Mouse (Mus musculus) lung, postnatal 0 days (tissue): ENCODE measurements around the gene Rhobtb1. TPM values are rescaled to one million over a fixed set of nuclear protein-coding genes. Genes with fewer than 3 reads are reported as not detected.
A peak's percentile ranks its signal among the peaks of the same experiment; 100 is the strongest.

Source experiments
- ATAC-seq: fragments of 200-750 bp; cut with Nextera tagmentation; 2 replicates; pipeline ENCODE4 v1.8.0; 2017; ENCODE audit warnings: moderate library complexity
- DNase-seq: peaks from one replicate; pipeline ENCODE4 v3.0.0-alpha.2; 2016; ENCODE audit warnings: low spot score
- H3K27ac ChIP-seq: fragments of 300-500 bp; sonication (generic); 2 replicates; pipeline ENCODE4 v1.5.1; 2014; ENCODE audit warnings: antibody characterized with exemption, mild to moderate bottlenecking, low read length, mixed read lengths
- H3K27me3 ChIP-seq: fragments of 300-500 bp; sonication (generic); replicated peaks from 2 replicates; pipeline ENCODE4 v1.6.1; 2014; ENCODE audit warnings: low read length, mixed read lengths; ENCODE audit not compliant: insufficient read depth
- H3K36me3 ChIP-seq: fragments of 300-500 bp; sonication (generic); 2 replicates; pipeline ENCODE4 v1.6.1; 2014; ENCODE audit warnings: low read length, mixed read lengths; ENCODE audit not compliant: insufficient read depth
- H3K4me1 ChIP-seq: fragments of 300-500 bp; sonication (generic); 2 replicates; pipeline ENCODE4 v1.6.1; 2014; ENCODE audit warnings: antibody characterized with exemption, low read depth, low read length, mixed read lengths; ENCODE audit not compliant: insufficient read depth
- H3K4me2 ChIP-seq: fragments of 300-500 bp; sonication (generic); replicated peaks from 2 replicates; pipeline ENCODE4 v1.6.1; 2014; ENCODE audit warnings: low read depth, mild to moderate bottlenecking, low read length, moderate library complexity, mixed read lengths
- H3K4me3 ChIP-seq: fragments of 300-500 bp; sonication (generic); 2 replicates; pipeline ENCODE4 v1.5.1; 2014; ENCODE audit warnings: low read depth, low read length
- H3K9ac ChIP-seq: fragments of 300-500 bp; sonication (generic); replicated peaks from 2 replicates; pipeline ENCODE4 v1.6.1; 2014; ENCODE audit warnings: low read depth, mild to moderate bottlenecking
- H3K9me3 ChIP-seq: fragments of 300-500 bp; sonication (generic); 2 replicates; pipeline ENCODE4 v1.6.1; 2016; ENCODE audit warnings: low read length, mixed read lengths
- CTCF ChIP-seq: IDR thresholded peaks from 2 replicates; pipeline ENCODE4 v1.5.1; 2016; ENCODE audit warnings: antibody characterized with exemption, mild to moderate bottlenecking
- EP300 ChIP-seq: IDR thresholded peaks from 2 replicates; pipeline ENCODE4 v1.6.1; 2016; ENCODE audit warnings: antibody characterized with exemption, mild to moderate bottlenecking, control low read depth
- WGBS: fragments of 180-500 bp; shearing (Covaris S2); extraction: QIAGEN DNeasy Blood & Tissue Kit; methylation state at CpG from one replicate; pipeline ENCODE4 v1.1.7; 2014; 5-methylcytosine and 5-hydroxymethylcytosine counted together
- polyA plus RNA-seq: library from polyadenylated mRNA; unstranded; fragments of >200 nt; fragmentation: Nextera tagmentation; extraction: Ambion mirVana; gene quantifications from 2 replicates; pipeline ENCODE4 v1.2.1, GENCODE M21; 2015

The Rhobtb1 gene
- polyA plus RNA-seq, 1 experiment from 2014 or later: 15.2 TPM

DNA sequence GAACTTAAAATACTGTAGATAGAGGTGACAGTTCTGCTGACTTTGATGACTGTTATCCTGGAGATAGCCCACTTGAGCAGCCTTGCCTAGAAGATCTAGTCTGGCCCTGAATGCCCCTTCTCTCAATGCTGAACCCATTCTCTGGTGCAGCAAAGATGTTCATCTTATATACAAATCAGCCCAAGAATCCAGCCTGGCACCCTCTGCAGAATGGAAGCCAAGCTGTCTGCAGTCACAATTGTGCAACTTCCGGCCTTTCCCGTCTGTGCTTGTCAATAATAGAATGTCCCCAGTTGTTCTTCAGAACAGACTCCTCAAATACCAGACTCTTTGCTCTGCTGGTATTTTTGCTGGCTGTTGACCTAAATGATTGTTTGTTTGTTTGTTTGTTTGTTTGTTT lies 89.3 kb downstream of the Rhobtb1 start:
- Histone ChIP-seq H3K4me3 (no peak overlapping the region), H3K27me3 (no peaks in the 10 kb centered on the region), H3K9me3 (no peaks in the 10 kb centered on the region; the same call in 1 of the 2 replicates), H3K4me1 (no peaks in the 10 kb centered on the region), H3K27ac (no peak overlapping the region), H3K36me3 (no peaks in the 10 kb centered on the region), H3K9ac (no peak overlapping the region), H3K4me2 (no peak overlapping the region)
- ATAC-seq (peak; percentile 62), DNase-seq (peak; percentile 66)
- no peak for TF ChIP-seq CTCF
- TF ChIP-seq EP300: 0 out of 2 replicates have a peak, but pooled peaks have one; percentile 29
- WGBS: 49% methylated on average over 2 of the region's 2 CpGs

DNA sequence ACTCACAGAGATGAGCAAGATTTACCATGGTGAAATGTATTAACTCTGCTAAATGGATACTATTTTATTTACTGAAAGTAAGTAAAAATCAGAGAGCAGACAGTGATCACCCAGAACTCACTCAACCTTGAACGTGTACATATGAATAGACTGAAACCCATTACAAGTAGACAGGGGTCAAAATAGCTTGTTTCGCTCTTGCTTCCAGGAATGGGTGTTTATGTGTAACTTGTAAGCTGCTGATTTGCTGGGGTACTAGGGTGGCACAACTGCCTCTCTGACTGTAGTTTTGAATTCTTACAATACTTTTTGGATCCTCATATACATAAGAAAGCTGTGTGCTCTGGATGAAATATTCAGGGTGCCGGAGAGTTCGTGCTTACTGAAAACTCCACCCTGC lies 93.9 kb downstream of the Rhobtb1 start:
- Histone ChIP-seq H3K9me3 (no peaks in the 10 kb centered on the region), H3K9ac (no peak overlapping the region), H3K4me2 (no peak overlapping the region), H3K4me3 (no peak overlapping the region), H3K4me1 (no peaks in the 10 kb centered on the region), H3K27me3 (no peaks in the 10 kb centered on the region), H3K27ac (no peak overlapping the region), H3K36me3 (no peaks in the 10 kb centered on the region; the same call in 1 of the 2 replicates)
- WGBS: 81% methylated on average over 4 of the region's 4 CpGs
- TF ChIP-seq CTCF (no peak), EP300 (no peak)
- DNase-seq (no peak), ATAC-seq (no peak)

DNA sequence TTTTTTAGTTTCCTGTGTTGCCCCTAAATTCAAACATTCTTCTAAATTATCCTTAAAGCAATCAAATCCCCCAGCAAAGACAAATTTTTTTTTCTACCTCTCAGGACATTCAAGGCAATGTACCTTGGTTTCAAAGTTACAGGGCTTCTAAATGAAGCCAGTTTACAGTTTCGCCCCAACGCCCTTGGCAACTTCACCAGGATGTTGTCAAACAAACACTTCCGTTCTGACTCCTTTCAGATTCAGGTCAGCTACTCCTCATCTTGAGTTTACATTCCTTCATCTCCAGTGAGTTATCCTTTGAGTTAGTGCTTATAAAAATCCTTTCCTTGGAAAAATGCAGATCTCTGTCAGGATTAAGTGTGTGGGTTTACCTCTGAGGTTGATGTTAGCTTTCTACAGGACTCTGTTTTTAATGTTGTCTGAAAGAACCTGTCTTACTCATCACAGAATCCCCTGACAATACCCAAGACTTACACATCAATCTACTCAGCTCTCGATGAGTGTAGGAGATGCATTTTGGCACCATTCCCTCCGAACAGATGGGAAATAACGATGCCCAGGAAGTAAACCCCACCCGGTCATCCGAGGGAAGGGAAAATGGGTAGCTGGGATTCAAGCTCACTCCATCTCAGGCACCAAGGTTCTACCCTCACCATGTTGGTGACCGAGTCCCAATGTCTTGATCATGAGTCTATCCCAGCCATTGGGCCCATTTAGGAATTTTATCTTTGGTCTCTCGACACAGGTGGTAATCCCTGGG lies 94.9 kb downstream of the Rhobtb1 start:
- no peaks in the 10 kb centered on the region for H3K27me3 ChIP-seq
- DNase-seq (no peak), ATAC-seq (no peak)
- no peak overlapping the region for H3K4me2 ChIP-seq
- TF ChIP-seq CTCF: no peak
- TF ChIP-seq EP300: peak; percentile 28; the same call in 1 of the 2 replicates
- H3K36me3 ChIP-seq: no peaks in the 10 kb centered on the region; the same call in 1 of the 2 replicates
- WGBS: 62% methylated on average over 10 of the region's 10 CpGs
- H3K27ac ChIP-seq: no peak overlapping the region
- no peak overlapping the region for H3K9ac ChIP-seq
- no peaks in the 10 kb centered on the region for H3K4me1 ChIP-seq
- H3K4me3 ChIP-seq: no peak overlapping the region
- no peaks in the 10 kb centered on the region for H3K9me3 ChIP-seq

DNA sequence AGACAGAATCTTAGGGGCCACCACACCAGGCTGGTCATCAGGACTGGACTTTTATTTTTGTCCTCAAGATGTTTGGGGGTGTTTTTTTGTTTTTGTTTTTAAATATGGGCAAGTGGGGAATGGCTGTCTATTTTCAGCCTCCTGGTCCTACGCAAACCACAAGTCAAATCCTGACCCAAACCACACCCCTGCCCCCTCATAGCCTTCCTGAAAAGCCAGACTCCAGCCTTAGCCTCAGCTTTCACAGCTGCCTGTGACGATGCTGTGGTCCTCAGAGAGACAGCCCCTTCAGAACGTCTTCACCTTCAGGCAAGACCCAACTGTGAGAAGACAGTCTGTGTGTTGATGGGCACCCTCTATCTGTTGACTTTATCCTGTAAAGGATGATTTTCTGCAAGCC lies 95.5 kb downstream of the Rhobtb1 start:
- no peak overlapping the region for H3K4me2 ChIP-seq
- DNase-seq (no peak), ATAC-seq (no peak)
- no peaks in the 10 kb centered on the region for H3K4me1 ChIP-seq
- TF ChIP-seq EP300 (no peak), CTCF (no peak)
- WGBS: 69% methylated on average over 3 of the region's 3 CpGs
- no peak overlapping the region for H3K9ac ChIP-seq
- H3K4me3 ChIP-seq: no peak overlapping the region
- no peaks in the 10 kb centered on the region for H3K27me3 ChIP-seq
- no peaks in the 10 kb centered on the region; the same call in 1 of the 2 replicates for H3K36me3 ChIP-seq
- H3K9me3 ChIP-seq: no peaks in the 10 kb centered on the region
- H3K27ac ChIP-seq: no peak overlapping the region

DNA sequence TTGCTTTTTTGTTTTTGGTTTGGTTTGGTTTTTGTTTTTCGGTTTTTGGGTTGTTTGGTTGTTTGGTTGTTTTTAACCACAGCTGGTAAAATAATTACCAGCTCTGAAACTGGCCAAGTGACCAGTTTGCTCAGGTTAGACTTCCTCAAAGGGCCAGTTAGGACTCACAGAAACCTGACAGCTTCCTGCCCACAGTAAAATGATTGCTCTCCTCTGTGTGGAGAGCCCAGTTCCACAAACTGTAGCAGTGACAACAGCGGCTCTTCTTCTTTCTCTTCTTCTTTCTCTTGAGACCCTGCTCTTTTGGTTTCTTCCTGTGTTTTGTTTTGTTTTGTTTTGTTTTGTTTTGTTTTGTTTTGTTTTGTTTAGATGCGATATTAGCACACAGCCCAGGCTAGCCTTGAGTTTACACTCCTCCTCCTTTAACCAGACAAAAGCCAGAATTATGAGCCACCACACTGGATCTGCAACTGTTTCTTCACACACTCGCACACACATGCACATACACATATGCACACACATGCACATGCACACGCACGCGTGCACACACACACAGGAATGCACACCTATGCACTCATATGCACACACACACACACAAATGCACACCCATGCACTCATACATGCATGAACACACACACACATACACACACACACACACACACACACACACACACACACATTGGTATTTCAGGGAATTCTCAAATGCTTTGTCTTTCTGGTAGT lies 96.2 kb downstream of the Rhobtb1 start:
- Histone ChIP-seq H3K4me2 (no peak overlapping the region), H3K9ac (no peak overlapping the region), H3K27ac (no peak overlapping the region), H3K9me3 (no peaks in the 10 kb centered on the region), H3K4me3 (no peak overlapping the region), H3K27me3 (no peaks in the 10 kb centered on the region), H3K36me3 (no peaks in the 10 kb centered on the region; the same call in 1 of the 2 replicates), H3K4me1 (0 out of 2 replicates have a peak, but pooled peaks cover 3% of the 10 kb centered on the region)
- no peak for TF ChIP-seq EP300
- TF ChIP-seq CTCF: no peak
- WGBS: 86% methylated on average over 7 of the region's 7 CpGs
- no peak for ATAC-seq
- DNase-seq: no peak
